Mouse (Mus musculus) kidney, adult 11 months (tissue): ENCODE data around the gene Slc7a6.

Experiments used
- DNase-seq: peaks from one replicate; pipeline ENCODE4 v3.0.0; 2022

Gene Slc7a6

DNA sequence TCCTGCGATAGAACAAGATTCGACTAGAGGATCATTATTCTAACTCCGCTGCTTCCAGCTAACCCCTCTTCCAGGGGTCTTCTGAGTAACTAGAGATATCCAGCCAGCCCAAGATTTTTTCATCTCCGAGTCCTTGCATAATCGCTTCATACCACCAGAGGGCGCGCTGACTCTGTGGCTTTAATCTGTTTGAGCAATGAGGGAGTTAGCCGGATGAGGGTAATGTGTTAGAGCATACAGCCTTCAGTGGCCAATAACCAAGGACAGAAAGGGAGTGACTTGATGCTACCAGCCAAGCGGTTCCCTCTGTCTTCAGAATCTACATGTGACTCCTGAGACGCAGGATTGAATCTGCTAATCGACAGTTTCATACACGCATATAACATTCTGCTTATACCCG is 27.9 kb upstream of the Slc7a6 start:
- DNase-seq, result peak; percentile 69

GRCm38 (mm10) chr8:106145331-106145730 is 23.3 kb upstream of the Slc7a6 start:
- DNase-seq, result no peak

DNA sequence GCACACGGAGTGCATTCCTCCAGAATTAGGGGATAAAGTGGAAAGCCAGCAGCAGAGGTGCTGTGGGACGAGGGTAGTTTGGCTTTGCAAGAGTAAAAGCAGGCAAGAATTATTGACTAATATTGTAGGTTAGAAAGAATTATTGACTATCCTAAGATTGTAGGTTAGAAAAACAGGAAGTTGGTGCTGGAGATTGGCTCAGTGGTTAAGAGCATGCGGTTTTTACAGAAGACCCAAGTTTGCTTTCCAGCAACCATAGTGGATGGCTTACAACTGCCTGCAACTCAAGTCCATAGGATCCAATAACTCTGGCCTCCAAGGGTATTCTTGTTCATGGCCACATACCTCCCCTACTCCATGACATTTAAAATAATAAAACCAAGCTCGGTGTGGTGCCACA is 22.6 kb upstream of the Slc7a6 start:
- no peak for DNase-seq

DNA sequence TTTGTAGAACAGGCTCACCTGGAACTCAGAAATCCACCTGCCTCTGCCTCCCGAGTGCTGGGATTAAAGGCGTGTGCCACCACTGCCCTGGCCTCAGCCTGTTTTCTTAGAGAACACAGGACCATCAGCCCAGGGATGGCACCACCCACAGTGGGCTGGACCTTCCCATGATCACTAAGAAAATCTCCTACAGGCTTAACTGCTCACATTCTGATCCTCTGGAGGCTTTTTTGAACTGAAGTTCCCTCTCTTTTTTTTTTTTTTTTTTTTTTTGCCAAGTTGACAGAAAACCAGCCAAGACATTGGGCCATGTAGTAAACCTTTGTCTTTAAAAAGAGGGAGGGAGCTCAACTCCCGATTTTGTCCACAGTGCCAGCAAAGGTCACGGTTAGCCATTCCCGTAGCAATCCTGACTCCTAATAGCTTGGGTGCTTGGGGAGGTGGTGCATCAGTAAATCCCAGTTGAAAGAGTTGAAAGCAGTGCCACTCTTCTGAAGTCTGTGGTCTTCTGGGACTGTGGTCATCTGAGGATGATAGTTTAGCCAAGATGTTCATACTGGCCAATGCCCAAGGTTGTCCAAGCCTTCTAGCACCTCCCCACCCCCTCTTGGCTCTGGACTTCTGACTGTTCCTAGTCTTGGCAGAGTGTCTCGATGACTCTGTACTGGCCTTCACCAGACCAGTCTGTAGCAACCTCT is 20.6 kb upstream of the Slc7a6 start:
- DNase-seq, result no peak

- no peak for DNase-seq
Observed at GRCm38 (mm10) chr8:106149025-106149424, 19.6 kb upstream of the Slc7a6 start.

DNA sequence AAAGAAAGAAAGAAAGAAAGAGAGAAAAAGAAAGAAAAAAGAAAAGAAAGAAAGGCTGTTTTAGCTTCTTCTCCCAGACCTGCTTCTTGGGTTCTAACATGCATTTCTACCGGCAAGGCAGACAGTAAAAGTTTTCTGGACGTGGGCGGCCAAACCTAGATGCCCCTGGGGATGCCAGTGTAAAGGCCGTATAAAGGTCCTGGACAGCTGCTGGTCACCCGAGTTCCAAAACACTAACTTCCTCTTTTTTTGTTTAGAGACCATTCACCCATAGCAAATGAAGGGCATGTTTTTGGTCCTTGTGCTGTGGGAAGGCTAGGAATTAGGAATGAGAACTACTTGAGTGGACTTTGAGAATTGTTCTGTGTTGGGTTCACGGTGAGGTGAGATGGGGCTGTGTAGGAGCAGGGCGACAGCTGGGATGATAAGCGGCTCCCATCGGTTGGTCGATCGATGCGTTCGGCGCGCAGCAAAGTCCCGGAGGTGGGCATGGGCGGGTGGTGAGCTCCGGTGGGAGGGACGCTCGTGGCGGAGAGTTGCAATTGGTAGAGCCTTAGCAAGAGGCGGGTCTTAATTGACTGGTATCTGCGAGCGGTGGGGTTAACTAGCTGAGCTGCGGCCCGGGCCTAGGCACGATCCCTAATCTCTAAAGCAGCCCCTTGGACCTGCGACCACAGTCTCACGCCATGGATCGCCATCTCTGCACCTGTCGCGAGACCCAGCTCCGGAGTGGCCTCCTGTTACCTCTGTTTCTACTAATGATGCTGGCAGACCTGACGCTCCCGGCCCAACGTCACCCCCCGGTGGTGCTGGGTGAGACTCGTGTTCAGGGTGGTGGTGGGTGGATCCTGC is 18.6 kb upstream of the Slc7a6 start, which contains the start of gene Pla2g15:
TSS of gene Pla2g15 (plus strand) at position 599 of the 852 bp plus-strand sequence.
- peak; percentile 92 for DNase-seq

GRCm38 (mm10) chr8:106150653-106151000 is 18.0 kb upstream of the Slc7a6 start:
- DNase-seq, result no peak

- no peak for DNase-seq
Observed at GRCm38 (mm10) chr8:106151041-106151440, 17.6 kb upstream of the Slc7a6 start.

DNA sequence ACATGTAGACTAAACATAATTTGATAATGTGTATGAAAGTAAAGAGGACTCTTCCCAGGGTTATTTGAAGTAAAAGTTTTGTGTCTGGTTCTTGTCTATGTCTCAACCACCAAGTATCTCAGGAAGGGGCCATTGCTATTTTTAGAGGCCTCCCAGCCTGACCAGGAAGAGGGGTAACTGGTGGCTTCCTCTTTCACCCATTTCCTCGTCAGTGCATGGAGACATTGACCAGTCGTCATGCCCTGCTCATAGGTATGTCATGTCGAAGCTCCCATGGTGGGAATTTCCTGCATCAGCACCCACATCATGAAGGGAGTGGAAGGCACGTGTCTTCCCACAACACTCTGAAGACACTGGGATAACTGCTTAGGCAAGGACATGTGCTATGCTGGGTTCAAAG is 15.8 kb upstream of the Slc7a6 start:
- no peak for DNase-seq

GRCm38 (mm10) chr8:106157419-106157818 is 11.2 kb upstream of the Slc7a6 start:
- no peak for DNase-seq

DNA sequence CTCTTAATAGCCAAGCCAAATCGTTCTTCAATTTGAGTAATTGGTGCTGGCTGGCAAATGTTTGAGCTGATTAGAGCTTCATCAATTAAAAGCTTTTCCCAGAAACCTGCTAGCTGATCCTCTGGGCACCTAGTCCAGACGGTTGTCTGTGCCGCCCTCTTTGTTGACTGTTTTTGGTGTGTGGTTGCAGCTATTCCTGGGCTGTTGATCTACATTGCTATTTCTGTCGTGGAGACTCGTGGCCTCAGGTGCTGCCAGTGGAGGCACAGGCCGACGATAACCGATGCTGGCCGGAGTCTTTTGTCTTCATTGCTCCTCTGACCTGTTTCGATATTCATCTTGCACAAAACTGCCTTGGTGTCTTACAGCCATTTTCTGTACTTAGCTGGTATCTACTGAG is 10.3 kb upstream of the Slc7a6 start:
- DNase-seq, result no peak

- no peak for DNase-seq
Observed at GRCm38 (mm10) chr8:106159876-106160275, 8.8 kb upstream of the Slc7a6 start.

- no peak for DNase-seq
Observed at GRCm38 (mm10) chr8:106163251-106163650, 5.4 kb upstream of the Slc7a6 start.

DNA sequence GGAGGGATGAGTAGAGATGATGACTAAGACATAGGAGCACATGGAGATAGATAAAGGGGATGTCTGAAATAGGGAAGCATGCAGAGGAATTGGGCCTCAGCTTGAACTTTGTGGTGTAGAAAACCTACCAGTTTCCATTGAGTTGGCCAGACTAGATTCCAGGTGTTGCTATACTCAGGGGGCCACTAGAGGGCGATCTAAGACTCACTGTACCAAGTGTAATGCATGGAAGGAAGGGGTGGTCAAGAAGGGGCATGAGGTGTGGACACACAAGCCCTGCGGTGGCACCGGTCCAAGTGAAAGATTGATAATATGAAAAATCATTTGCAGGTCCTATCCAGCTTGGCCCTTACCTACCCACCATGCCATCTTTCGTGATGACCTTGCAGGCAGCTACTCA is 3.2 kb upstream of the Slc7a6 start:
- DNase-seq, result peak; percentile 56

GRCm38 (mm10) chr8:106169017-106169933 is 618 bp downstream of the Slc7a6 start:
- DNase-seq, result no peak

DNA sequence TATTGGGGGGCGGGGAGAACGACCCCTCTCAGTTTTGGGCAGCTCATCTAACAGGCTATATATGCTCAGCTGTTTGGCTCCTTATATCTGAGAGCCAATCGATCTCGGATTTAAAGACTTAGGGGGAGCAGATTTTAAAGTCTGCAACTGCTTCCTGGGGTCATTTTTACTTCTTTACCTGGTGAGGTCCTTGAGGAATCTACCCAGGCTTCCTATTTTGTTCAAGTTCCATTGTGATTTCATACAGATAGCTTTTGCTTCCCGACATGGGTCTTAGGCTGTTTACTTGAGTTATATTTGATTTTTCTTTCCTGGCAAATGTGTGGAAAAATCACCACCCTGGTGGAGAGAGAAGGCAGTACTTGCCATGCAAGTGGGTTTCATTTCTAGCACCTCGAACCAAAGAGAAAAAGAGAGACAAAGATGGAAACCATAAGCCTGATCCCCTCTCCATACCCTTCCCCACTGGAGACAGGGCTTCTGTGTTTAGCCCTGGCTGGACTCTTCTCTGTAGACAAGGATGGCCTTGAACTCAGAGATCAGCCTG is 1.4 kb downstream of the Slc7a6 start:
- no peak for DNase-seq

DNA sequence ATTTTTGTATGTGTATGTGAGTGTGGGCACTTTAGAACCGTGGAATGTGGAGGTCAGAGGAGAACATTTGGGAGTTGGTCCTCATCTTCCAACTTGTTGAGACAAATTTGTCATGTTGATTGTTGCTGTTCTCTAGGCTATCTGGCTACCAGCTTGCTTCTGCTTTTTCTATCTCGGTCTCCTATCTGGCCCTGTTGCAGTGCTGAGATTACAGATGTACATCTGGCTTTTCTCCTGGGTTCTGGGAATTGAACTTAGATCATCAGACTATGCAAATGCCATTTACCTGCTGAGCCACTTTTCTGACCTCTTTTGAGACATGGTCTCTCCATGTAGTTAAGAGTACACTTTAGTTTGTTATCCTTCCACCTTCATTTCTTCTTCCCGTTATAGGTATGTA is 4.9 kb downstream of the Slc7a6 start:
- DNase-seq, result no peak

GRCm38 (mm10) chr8:106176891-106177290 is 8.2 kb downstream of the Slc7a6 start:
- DNase-seq, result no peak

DNA sequence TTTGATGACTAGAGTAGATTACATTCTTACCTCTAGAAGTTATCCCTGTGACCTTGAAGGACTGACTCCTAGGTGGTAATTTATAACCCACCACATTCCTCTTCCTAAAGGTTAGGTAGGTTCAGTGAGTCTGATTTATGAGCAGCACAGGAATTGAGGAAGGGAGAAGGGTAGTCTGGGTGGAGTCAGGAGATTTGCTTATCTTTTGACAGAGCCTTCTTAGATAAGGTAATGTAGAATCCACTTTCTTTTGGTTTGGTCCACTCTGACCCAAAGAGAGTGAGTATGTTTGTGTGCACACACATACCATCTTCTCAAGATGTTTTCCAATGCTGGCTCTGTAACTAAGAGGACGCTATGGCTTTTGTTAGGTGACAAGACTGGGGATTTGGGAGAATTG is 8.9 kb downstream of the Slc7a6 start:
- no peak for DNase-seq

GRCm38 (mm10) chr8:106178428-106178827 is 9.8 kb downstream of the Slc7a6 start:
- DNase-seq, result no peak

- peak; percentile 35 for DNase-seq
Observed at GRCm38 (mm10) chr8:106185628-106186270, 17.1 kb downstream of the Slc7a6 start.

GRCm38 (mm10) chr8:106186394-106186793 is 17.7 kb downstream of the Slc7a6 start:
- DNase-seq, result no peak
